Mouse (Mus musculus) neural tube, embryonic 11.5 days (tissue): ENCODE measurements around the gene Slc35a3. TPM values are rescaled to one million over a fixed set of nuclear protein-coding genes. Genes with fewer than 3 reads are reported as not detected.

ENCODE experiments used
- ATAC-seq: fragments of 200-750 bp; cut with Nextera tagmentation; 2 replicates; pipeline ENCODE4 v1.8.0; 2017; ENCODE audit warnings: moderate number of reproducible peaks, mild to moderate bottlenecking, moderate TSS enrichment, moderate library complexity; ENCODE audit not compliant: insufficient read depth, low FRiP score, low TSS enrichment
- DNase-seq: peaks from one replicate; pipeline ENCODE4 v3.0.0-alpha.2; 2015; ENCODE audit warnings: low spot score
- H3K27ac ChIP-seq: fragments of 300-500 bp; sonication (generic); 2 replicates; pipeline ENCODE4 v1.5.1; 2014; ENCODE audit warnings: low read depth, mild to moderate bottlenecking, low read length
- H3K27me3 ChIP-seq: fragments of 300-500 bp; sonication (generic); 2 replicates; pipeline ENCODE4 v1.6.1; 2014; ENCODE audit warnings: mild to moderate bottlenecking, low read length, mixed read lengths; ENCODE audit not compliant: control insufficient read depth, insufficient read depth
- H3K36me3 ChIP-seq: fragments of 300-500 bp; sonication (generic); 2 replicates; pipeline ENCODE4 v1.6.1; 2014; ENCODE audit warnings: mild to moderate bottlenecking, low read length, moderate library complexity, mixed read lengths; ENCODE audit not compliant: control insufficient read depth, insufficient read depth
- H3K4me1 ChIP-seq: fragments of 300-500 bp; sonication (generic); 2 replicates; pipeline ENCODE4 v1.6.1; 2014; ENCODE audit warnings: low read length, mixed read lengths; ENCODE audit not compliant: control insufficient read depth, insufficient read depth
- H3K4me2 ChIP-seq: fragments of 300-500 bp; sonication (generic); 2 replicates; pipeline ENCODE4 v1.6.1; 2014; ENCODE audit warnings: low read depth, mild to moderate bottlenecking, moderate library complexity
- H3K4me3 ChIP-seq: fragments of 300-500 bp; sonication (generic); 2 replicates; pipeline ENCODE4 v1.5.1; 2014; ENCODE audit warnings: low read depth, low read length
- H3K9ac ChIP-seq: fragments of 300-500 bp; sonication (generic); 2 replicates; pipeline ENCODE4 v1.6.1; 2014; ENCODE audit warnings: mild to moderate bottlenecking, low read length
- H3K9me3 ChIP-seq: fragments of 300-500 bp; sonication (generic); 2 replicates; pipeline ENCODE4 v1.6.1; 2016; ENCODE audit warnings: low read length; ENCODE audit not compliant: control insufficient read depth
- WGBS: fragments of 180-500 bp; shearing (Covaris S2); extraction: QIAGEN DNeasy Blood & Tissue Kit; methylation state at CpG from one replicate; pipeline ENCODE4 v1.1.7; 2014; 5-methylcytosine and 5-hydroxymethylcytosine counted together
- polyA plus RNA-seq: library from polyadenylated mRNA; unstranded; fragments of >200 nt; fragmentation: Nextera tagmentation; extraction: Ambion mirVana; gene quantifications from 2 replicates; pipeline ENCODE4 v1.2.1, GENCODE M21; 2014

Gene Slc35a3
- polyA plus RNA-seq, 1 experiment from 2014 or later, result 8.8 TPM

DNA sequence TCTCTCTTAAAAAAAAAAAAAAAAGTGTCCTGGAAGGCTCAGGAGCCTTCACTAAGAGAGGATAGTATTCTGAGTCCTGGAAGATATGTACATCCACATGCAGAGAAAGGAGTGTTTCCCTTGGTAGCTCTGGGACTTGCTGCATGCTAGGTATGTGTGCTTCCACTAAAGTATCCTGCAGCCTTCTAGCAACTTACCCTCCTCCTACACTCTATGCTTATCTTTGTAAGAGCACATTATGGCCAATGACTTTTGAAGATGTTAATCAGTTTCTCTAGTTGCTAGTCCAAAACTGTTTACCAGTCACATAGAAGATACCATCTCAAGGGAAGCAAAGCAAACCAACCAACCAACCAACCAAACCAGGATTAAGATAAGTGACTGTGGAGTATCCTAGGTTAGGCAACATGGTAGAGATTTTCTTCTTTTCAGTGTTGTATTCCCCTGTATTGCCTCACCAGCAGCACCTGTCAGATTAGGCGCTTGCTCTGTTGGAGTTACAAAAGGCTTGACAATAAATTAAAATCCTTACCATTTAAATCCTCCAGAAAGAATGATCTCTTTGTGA, 6.9 kb downstream of the Slc35a3 start:
- Histone ChIP-seq H3K9ac (no peak overlapping the region), H3K27me3 (no peaks in the 10 kb centered on the region), H3K27ac (no peak overlapping the region), H3K4me2 (no peak overlapping the region), H3K9me3 (no peaks in the 10 kb centered on the region), H3K4me3 (no peak overlapping the region), H3K4me1 (peaks cover under 1% of the 10 kb centered on the region; the same call in 1 of the 2 replicates), H3K36me3 (no peaks in the 10 kb centered on the region)
- 87% methylated on average over 1 of the region's 1 CpGs for WGBS
- ATAC-seq (no peak), DNase-seq (no peak)

DNA sequence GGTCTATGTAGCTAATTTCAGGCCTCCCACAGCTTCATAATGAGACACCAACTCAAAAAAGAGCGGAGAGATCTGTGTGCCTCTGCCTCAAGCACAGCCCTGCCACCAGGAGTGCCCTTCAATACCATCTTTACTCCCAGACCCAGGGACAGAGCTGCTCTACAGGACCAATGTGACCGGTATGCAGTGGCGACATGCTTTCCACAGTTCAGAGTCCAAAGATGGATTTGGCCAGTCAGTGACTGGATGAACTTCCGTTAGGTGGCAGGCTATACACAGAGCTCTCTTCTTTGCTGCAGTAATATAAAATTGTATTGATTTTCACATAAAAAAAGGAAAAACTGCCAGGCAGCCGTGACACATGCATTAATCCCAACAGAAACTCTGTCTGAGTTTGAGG, 8.8 kb downstream of the Slc35a3 start:
- Histone ChIP-seq H3K4me2 (no peak overlapping the region), H3K27ac (no peak overlapping the region), H3K4me3 (no peak overlapping the region), H3K9ac (no peak overlapping the region), H3K36me3 (no peaks in the 10 kb centered on the region), H3K4me1 (no peaks in the 10 kb centered on the region), H3K9me3 (no peaks in the 10 kb centered on the region), H3K27me3 (no peaks in the 10 kb centered on the region)
- 87% methylated on average over 5 of the region's 5 CpGs for WGBS
- DNase-seq, result no peak
- no peak for ATAC-seq

DNA sequence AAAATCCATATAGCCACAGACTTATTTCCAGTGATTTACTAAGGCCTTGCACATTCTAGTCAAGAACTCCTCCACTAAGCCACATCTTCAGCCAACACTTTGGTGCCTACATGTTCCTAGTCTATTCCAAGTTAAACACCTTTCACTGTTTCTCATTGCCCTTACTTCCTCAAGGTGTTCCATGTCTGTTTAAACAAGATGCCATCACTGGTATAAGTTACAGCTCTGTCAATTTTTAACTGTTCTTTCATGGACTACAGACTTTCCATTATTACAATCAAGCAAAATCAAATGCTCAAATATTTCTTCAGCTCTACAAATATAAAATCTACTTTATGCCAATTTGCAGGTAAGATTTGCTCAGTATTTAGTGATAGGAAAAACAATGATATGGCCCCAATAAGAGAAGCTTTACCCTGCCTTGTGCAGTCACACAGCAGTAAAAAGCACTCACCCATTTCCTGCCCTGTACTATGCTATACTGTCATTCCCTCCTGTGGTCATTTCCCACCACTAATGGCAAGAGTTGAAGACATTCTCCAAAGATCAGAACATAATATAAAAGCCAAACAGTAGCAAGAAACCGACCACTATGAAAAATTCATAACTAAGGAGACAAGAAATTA, 9.9 kb downstream of the Slc35a3 start:
- H3K27ac ChIP-seq, result no peak overlapping the region
- no peak overlapping the region for H3K4me2 ChIP-seq
- DNase-seq (no peak), ATAC-seq (no peak)
- no peaks in the 10 kb centered on the region for H3K4me1 ChIP-seq
- H3K27me3 ChIP-seq, result no peaks in the 10 kb centered on the region
- no peak overlapping the region for H3K9ac ChIP-seq
- H3K36me3 ChIP-seq, result no peaks in the 10 kb centered on the region
- H3K9me3 ChIP-seq, result no peaks in the 10 kb centered on the region
- H3K4me3 ChIP-seq, result no peak overlapping the region
- 83% methylated on average over 1 of the region's 1 CpGs for WGBS

DNA sequence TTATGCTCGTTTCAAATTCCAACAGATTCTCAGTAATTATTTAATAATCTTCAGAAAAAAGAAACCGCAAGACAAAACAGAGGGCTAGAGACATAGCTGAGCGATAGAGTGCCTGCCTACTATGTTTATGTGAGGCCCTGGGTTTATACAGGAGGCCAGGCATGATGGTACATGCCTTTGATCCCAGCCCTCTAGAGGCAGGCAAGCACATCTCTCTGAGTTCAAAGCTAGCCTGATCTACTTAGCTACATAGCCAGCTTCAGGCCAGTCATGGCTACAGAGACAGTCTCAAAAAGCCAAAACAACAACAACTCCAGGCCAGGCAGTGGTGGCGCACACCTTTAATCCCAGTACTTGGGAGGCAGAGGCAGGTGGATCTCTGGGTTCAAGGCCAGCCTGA, 11.0 kb downstream of the Slc35a3 start:
- Histone ChIP-seq H3K9me3 (no peaks in the 10 kb centered on the region), H3K4me1 (no peaks in the 10 kb centered on the region), H3K27ac (no peak overlapping the region), H3K9ac (no peak overlapping the region), H3K27me3 (no peaks in the 10 kb centered on the region), H3K4me3 (no peak overlapping the region), H3K36me3 (no peaks in the 10 kb centered on the region), H3K4me2 (no peak overlapping the region)
- no peak for ATAC-seq
- WGBS, result 96% methylated on average over 4 of the region's 4 CpGs
- no peak for DNase-seq

DNA sequence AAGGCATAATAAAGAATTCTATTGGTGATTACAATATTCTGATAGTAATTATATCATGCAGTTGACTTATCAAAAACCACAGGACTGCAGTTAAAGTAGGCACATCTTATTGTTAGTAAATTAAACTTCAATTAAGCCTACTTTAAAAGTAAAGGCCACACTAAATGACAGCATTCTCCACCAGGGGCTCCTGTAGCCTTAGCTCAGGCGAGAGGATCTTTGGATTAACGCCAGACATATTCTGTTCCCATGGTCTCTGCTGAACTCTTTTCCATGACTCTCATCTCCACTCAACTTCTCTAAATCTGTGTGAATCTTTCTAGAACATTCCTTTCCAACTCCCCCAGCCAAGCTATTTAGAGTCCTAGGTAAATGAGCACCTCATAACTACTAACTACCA, 13.8 kb downstream of the Slc35a3 start:
- Histone ChIP-seq H3K9me3 (no peaks in the 10 kb centered on the region), H3K4me2 (no peak overlapping the region), H3K36me3 (no peaks in the 10 kb centered on the region), H3K4me3 (no peak overlapping the region), H3K9ac (no peak overlapping the region), H3K27me3 (no peaks in the 10 kb centered on the region), H3K4me1 (no peaks in the 10 kb centered on the region), H3K27ac (no peak overlapping the region)
- WGBS, result 81% methylated on average over 2 of the region's 2 CpGs
- ATAC-seq, result no peak
- DNase-seq, result no peak

DNA sequence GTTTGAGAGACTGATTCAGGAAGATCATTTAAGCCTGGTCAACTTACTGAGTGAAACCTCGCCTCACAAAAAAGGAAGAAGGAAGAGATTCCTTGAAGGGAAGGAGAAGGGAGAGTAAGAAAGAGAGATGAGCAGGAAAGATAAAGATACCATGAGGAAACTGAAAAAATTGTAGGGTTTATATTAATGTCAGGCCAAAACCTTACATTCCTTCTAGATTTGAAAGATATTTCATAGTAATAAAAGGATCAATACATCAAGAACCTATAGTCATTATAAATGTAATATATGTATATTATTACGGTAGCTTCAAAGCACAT, 17.0 kb downstream of the Slc35a3 start:
- H3K9me3 ChIP-seq, result no peaks in the 10 kb centered on the region
- DNase-seq (no peak), ATAC-seq (no peak)
- H3K4me2 ChIP-seq, result no peak overlapping the region
- H3K9ac ChIP-seq, result no peak overlapping the region
- H3K4me1 ChIP-seq, result no peaks in the 10 kb centered on the region
- H3K4me3 ChIP-seq, result no peak overlapping the region
- no peak overlapping the region for H3K27ac ChIP-seq
- 81% methylated on average over 2 of the region's 2 CpGs for WGBS
- no peaks in the 10 kb centered on the region for H3K36me3 ChIP-seq
- no peaks in the 10 kb centered on the region for H3K27me3 ChIP-seq

DNA sequence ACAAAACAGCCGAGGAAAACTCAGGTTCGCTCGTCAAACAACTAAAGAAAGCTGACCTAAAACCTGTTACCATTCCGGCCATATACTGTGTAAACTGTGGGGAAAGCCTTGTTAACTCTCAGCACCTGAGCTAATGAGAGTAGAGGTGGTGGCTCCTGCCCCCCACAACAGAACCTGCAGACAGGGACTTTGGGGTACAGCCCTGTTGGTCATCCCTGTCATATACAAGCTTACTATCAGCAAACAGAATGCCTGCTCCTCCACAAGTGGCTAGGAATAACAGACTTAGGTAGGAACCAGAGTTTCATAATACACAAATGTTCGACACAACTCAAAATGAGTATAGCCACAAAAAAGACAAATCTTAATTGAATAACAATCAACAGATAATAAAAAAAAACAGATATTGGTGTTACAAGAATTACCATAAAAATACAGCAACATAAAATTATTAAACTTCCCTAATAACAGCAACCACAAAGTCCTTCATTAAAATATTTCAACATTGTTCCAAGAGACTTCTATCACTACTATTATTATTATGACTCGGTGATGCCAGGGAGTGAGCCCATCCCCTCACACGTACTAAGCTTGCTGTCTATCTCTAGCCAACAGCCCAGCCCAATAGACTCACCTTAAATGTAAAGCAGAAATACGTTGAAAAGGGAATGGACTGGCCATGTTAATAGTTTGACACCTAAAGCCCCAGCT, 17.5 kb downstream of the Slc35a3 start:
- no peak overlapping the region for H3K4me2 ChIP-seq
- DNase-seq (no peak), ATAC-seq (no peak)
- H3K27me3 ChIP-seq, result no peaks in the 10 kb centered on the region
- H3K36me3 ChIP-seq, result no peaks in the 10 kb centered on the region
- WGBS, result 90% methylated on average over 8 of the region's 8 CpGs
- H3K4me1 ChIP-seq, result no peaks in the 10 kb centered on the region
- H3K9ac ChIP-seq, result no peak overlapping the region
- H3K4me3 ChIP-seq, result no peak overlapping the region
- no peak overlapping the region for H3K27ac ChIP-seq
- H3K9me3 ChIP-seq, result no peaks in the 10 kb centered on the region

DNA sequence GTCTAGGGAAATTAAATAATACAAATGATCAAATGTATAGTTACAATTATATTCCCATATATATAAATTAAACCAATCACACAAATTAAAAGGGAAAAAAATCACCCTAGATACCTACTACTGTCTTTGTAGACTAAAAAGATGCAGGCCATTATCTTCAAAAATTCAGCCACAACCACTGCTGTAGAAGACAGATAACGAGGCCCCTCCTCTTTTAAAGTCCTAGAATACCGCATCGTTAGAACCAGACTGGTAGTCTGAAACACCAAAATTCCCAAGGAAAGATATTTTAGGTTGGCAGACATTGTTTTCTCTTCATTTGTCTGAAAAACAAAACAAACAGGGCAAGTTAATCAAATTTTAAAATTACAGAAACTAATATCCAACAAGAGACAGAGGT, 18.3 kb downstream of the Slc35a3 start:
- ATAC-seq (no peak), DNase-seq (no peak)
- no peaks in the 10 kb centered on the region for H3K4me1 ChIP-seq
- no peak overlapping the region for H3K9ac ChIP-seq
- no peak overlapping the region for H3K27ac ChIP-seq
- H3K4me2 ChIP-seq, result no peak overlapping the region
- 95% methylated on average over 3 of the region's 3 CpGs for WGBS
- H3K9me3 ChIP-seq, result no peaks in the 10 kb centered on the region
- no peak overlapping the region for H3K4me3 ChIP-seq
- H3K27me3 ChIP-seq, result no peaks in the 10 kb centered on the region
- no peaks in the 10 kb centered on the region for H3K36me3 ChIP-seq

DNA sequence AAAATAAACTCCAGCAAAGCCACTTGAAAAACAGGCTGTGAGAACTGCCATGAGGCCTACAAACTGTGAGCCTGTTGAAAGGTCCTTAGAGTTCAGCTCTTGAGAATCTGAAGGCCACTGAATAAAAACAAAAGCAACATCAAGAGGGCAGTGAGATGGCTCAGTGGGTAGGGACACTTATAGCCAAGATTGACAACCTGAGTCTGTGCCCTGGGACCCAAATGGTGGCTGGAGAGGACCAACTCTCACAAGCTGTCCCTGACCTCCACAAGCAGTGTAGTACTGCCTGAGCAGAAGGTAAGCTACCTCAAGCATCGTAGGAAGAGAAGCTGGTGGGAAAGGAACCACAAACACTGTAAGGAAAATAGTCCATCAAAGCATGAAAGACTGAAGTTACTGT, 31.5 kb downstream of the Slc35a3 start, which contains the start of gene Gm43191:
Gm43191 (minus strand) TSS at position 101 of the 400 bp plus-strand sequence.
- no peaks in the 10 kb centered on the region for H3K9me3 ChIP-seq
- no peak within 1 kb of the TSS for H3K4me3 ChIP-seq
- ATAC-seq (no peak), DNase-seq (no peak)
- 90% methylated on average over 1 of the region's 1 CpGs for WGBS
- no peak within 1 kb of the TSS for H3K27ac ChIP-seq
- no peaks in the 10 kb centered on the region for H3K4me1 ChIP-seq
- no peaks in the 10 kb centered on the region for H3K27me3 ChIP-seq
- no peaks in the 10 kb centered on the region for H3K36me3 ChIP-seq
- no peak within 1 kb of the TSS for H3K9ac ChIP-seq
- H3K4me2 ChIP-seq, result no peak within 1 kb of the TSS
